Mouse (Mus musculus) ES-Bruce4 (cell line): ENCODE results near the gene Eci3.

Source experiments
- CTCF ChIP-seq: IDR thresholded peaks from one replicate; pipeline ENCODE4 v1.8.1; 2011; ENCODE audit warnings: low read depth, low read length
- POLR2A ChIP-seq: IDR thresholded peaks from one replicate; pipeline ENCODE4 v1.8.1; 2011; ENCODE audit warnings: low read length; ENCODE audit not compliant: insufficient read depth

DNA sequence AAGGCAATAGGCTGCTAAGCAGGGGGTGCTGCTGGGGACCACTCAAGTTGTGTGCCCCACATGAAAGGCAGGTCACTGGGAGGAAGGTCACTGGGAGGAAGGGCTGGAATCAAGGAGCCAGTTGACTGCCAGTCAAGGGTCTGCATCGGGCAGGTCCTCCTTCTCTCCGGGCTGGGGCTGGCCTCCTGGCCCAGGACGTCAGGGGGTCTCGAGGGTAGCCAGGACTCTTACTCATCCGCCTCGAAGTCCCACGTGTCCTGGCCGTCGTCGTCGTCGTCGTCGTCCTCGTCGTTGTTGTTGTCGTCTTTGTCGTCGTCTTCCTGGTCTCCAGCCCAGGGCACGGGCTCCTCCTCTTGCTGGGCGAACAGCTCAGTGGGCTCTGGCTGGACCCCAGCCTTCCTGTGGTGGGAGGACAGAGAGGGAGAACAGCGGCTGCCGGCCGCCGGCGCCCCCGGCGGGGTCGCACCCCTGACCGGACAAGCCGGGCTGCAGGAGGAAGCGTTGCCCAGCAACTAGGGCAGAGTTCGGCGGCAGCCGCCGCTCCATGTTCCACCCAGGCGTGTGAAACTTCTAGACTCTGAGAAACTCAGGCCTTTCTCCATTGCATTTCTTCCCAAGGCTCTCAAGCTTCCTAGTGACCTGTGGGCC, 47.0 kb downstream of the Eci3 start:
- no peak for TF ChIP-seq CTCF
- no peak for TF ChIP-seq POLR2A
